Mouse (Mus musculus) CH12.LX (cell line): ENCODE data around the gene Usp36. TPM values are rescaled to one million over a fixed set of nuclear protein-coding genes. Genes with fewer than 3 reads are reported as not detected.

ENCODE experiments used
- DNase-seq: peaks from one replicate; pipeline ENCODE4 v3.0.0-alpha.2; 2013; ENCODE audit errors: extremely low read depth
- H3K27ac ChIP-seq: 2 replicates; pipeline ENCODE4 v1.5.1; 2012; ENCODE audit warnings: low read depth, mild to moderate bottlenecking, control low read depth, moderate library complexity; ENCODE audit not compliant: insufficient read depth
- H3K27me3 ChIP-seq: replicated peaks from 2 replicates; pipeline ENCODE3; 2012; ENCODE audit warnings: inconsistent platforms
- H3K36me3 ChIP-seq, 2 experiments: replicated peaks in 1 of 2; 2 replicates each; pipeline versions ENCODE3 to v1.6.1; 2012; ENCODE audit warnings: inconsistent platforms in 1 of 2, low read length in 1 of 2, mild to moderate bottlenecking in 1 of 2, mixed read lengths in 1 of 2, moderate library complexity in 1 of 2; ENCODE audit not compliant: control insufficient read depth in 1 of 2, insufficient read depth in 1 of 2
- H3K4me1 ChIP-seq, 2 experiments: 2 replicates each; pipeline ENCODE4 v1.6.1; 2012; ENCODE audit warnings: inconsistent platforms in 1 of 2, moderate library complexity in 1 of 2; ENCODE audit not compliant: insufficient read depth in 2 of 2, control insufficient read depth in 1 of 2
- H3K4me2 ChIP-seq: 2 replicates; pipeline ENCODE4 v1.6.1; 2012; ENCODE audit warnings: low read depth, mild to moderate bottlenecking, control low read depth; ENCODE audit not compliant: poor library complexity, insufficient read depth, severe bottlenecking
- H3K4me3 ChIP-seq, 3 experiments: fragments of 150-350 bp in 1 of 3; sonication (generic) in 1 of 3; replicated peaks in 1 of 3; 2 replicates each; pipeline versions ENCODE3 to v1.5.1; 2011 to 2012; ENCODE audit warnings: low read depth in 2 of 3, low read length in 2 of 3, mild to moderate bottlenecking in 2 of 3, moderate library complexity in 2 of 3, control low read depth in 1 of 3, improper control_type of control experiment in 1 of 3, inconsistent platforms in 1 of 3, mixed read lengths in 1 of 3; ENCODE audit not compliant: poor library complexity in 1 of 3
- H3K79me2 ChIP-seq: replicated peaks from 2 replicates; pipeline ENCODE4 v1.6.1; 2012; ENCODE audit warnings: mild to moderate bottlenecking, moderate library complexity; ENCODE audit not compliant: control insufficient read depth, poor library complexity, insufficient read depth, severe bottlenecking; ENCODE audit errors: extremely low read depth
- H3K9ac ChIP-seq: 2 replicates; pipeline ENCODE4 v1.6.1; 2012; ENCODE audit warnings: low read depth, mild to moderate bottlenecking, control low read depth, moderate library complexity; ENCODE audit not compliant: insufficient read depth
- H3K9me3 ChIP-seq: replicated peaks from 2 replicates; pipeline ENCODE3; 2012; ENCODE audit warnings: low read length, inconsistent platforms, mixed read lengths
- BHLHE40 ChIP-seq: IDR thresholded peaks from 2 replicates; pipeline ENCODE4 v1.6.1; 2011; ENCODE audit warnings: mild to moderate bottlenecking, low read depth, low read length, improper control_type of control experiment
- CHD1 ChIP-seq: IDR thresholded peaks from 2 replicates; pipeline ENCODE4 v1.6.1; 2012; ENCODE audit warnings: low read depth, low read length, improper control_type of control experiment, inconsistent platforms
- CTCF ChIP-seq, 2 experiments: IDR thresholded peaks in 1 of 2; conservative IDR thresholded peaks in 1 of 2; 2 replicates each; pipeline ENCODE4 v1.5.1; 2011 to 2012; ENCODE audit warnings: low read depth in 2 of 2, low read length in 2 of 2, improper control_type of control experiment in 1 of 2, inconsistent platforms in 1 of 2, mild to moderate bottlenecking in 1 of 2, moderate library complexity in 1 of 2
- E2F4 ChIP-seq: IDR thresholded peaks from 2 replicates; pipeline ENCODE4 v1.6.1; 2011; ENCODE audit warnings: low read depth, low read length, improper control_type of control experiment; ENCODE audit not compliant: insufficient replicate concordance
- ELF1 ChIP-seq: IDR thresholded peaks from 2 replicates; pipeline ENCODE4 v1.6.1; 2014; ENCODE audit warnings: low read depth, mild to moderate bottlenecking, inconsistent platforms, low read length, improper control_type of control experiment
- ETS1 ChIP-seq: conservative IDR thresholded peaks from 2 replicates; pipeline ENCODE4 v1.6.1; 2012; ENCODE audit warnings: low read depth, mild to moderate bottlenecking, inconsistent platforms, low read length, improper control_type of control experiment, moderate library complexity
- GABPA ChIP-seq: IDR thresholded peaks from 2 replicates; pipeline ENCODE4 v1.6.1; 2012; ENCODE audit warnings: low read depth, low read length, improper control_type of control experiment, inconsistent platforms; ENCODE audit not compliant: insufficient replicate concordance
- HCFC1 ChIP-seq: IDR thresholded peaks from 2 replicates; pipeline ENCODE4 v1.6.1; 2012; ENCODE audit warnings: low read depth, mild to moderate bottlenecking, inconsistent platforms, low read length, improper control_type of control experiment
- IRF4 ChIP-seq: IDR thresholded peaks from 2 replicates; pipeline ENCODE4 v1.6.1; 2014; ENCODE audit warnings: low read depth, mild to moderate bottlenecking, inconsistent platforms, low read length, improper control_type of control experiment
- KAT2A ChIP-seq: IDR thresholded peaks from 2 replicates; pipeline ENCODE4 v1.6.1; 2012; ENCODE audit warnings: low read length, improper control_type of control experiment, inconsistent platforms; ENCODE audit not compliant: insufficient replicate concordance
- MAFK ChIP-seq: IDR thresholded peaks from 2 replicates; pipeline ENCODE4 v1.6.1; 2011; ENCODE audit warnings: low read length, improper control_type of control experiment; ENCODE audit not compliant: insufficient replicate concordance
- MAX ChIP-seq: IDR thresholded peaks from 2 replicates; pipeline ENCODE4 v1.6.1; 2011; ENCODE audit warnings: low read length, improper control_type of control experiment
- MAZ ChIP-seq: IDR thresholded peaks from 2 replicates; pipeline ENCODE4 v1.6.1; 2012; ENCODE audit warnings: low read depth, mild to moderate bottlenecking, inconsistent platforms, low read length, improper control_type of control experiment, moderate library complexity
- MEF2A ChIP-seq: IDR thresholded peaks from 2 replicates; pipeline ENCODE4 v1.6.1; 2014; ENCODE audit warnings: low read depth, mild to moderate bottlenecking, inconsistent platforms, low read length, improper control_type of control experiment, borderline replicate concordance
- MXI1 ChIP-seq: IDR thresholded peaks from 2 replicates; pipeline ENCODE4 v1.6.1; 2011; ENCODE audit warnings: mild to moderate bottlenecking, low read depth, low read length, improper control_type of control experiment
- MYC ChIP-seq: IDR thresholded peaks from 2 replicates; pipeline ENCODE4 v1.6.1; 2011; ENCODE audit warnings: low read depth, mild to moderate bottlenecking, improper control_type of control experiment, low read length
- NRF1 ChIP-seq: IDR thresholded peaks from 2 replicates; pipeline ENCODE4 v1.6.1; 2014; ENCODE audit warnings: low read depth, mild to moderate bottlenecking, inconsistent platforms, low read length, improper control_type of control experiment, moderate library complexity
- POLR2A ChIP-seq: IDR thresholded peaks from 2 replicates; pipeline ENCODE4 v1.6.1; 2011; ENCODE audit warnings: low read depth, mild to moderate bottlenecking, improper control_type of control experiment, low read length
- POLR2AphosphoS2 ChIP-seq: IDR thresholded peaks from 2 replicates; pipeline ENCODE4 v1.6.1; 2011; ENCODE audit warnings: low read depth, low read length, improper control_type of control experiment
- RAD21 ChIP-seq: IDR thresholded peaks from 2 replicates; pipeline ENCODE4 v1.6.1; 2011; ENCODE audit warnings: low read depth, mild to moderate bottlenecking, low read length, improper control_type of control experiment, moderate library complexity
- RCOR1 ChIP-seq: conservative IDR thresholded peaks from 2 replicates; pipeline ENCODE4 v1.6.1; 2012; ENCODE audit warnings: low read depth, mild to moderate bottlenecking, inconsistent platforms, low read length, improper control_type of control experiment
- SMC3 ChIP-seq: IDR thresholded peaks from 2 replicates; pipeline ENCODE4 v1.6.1; 2011; ENCODE audit warnings: low read depth, low read length, improper control_type of control experiment
- USF2 ChIP-seq: conservative IDR thresholded peaks from 2 replicates; pipeline ENCODE4 v1.6.1; 2011; ENCODE audit warnings: low read depth, low read length, improper control_type of control experiment
- ZMIZ1 ChIP-seq: IDR thresholded peaks from 2 replicates; pipeline ENCODE4 v1.6.1; 2012; ENCODE audit warnings: low read depth, mild to moderate bottlenecking, inconsistent platforms, low read length, improper control_type of control experiment
- ZNF384 ChIP-seq: IDR thresholded peaks from 2 replicates; pipeline ENCODE4 v1.6.1; 2012; ENCODE audit warnings: low read depth, low read length, improper control_type of control experiment, inconsistent platforms
- dilution Hi-C: fragments of 300-500 bp; cut with MboI; formaldehyde crosslinking; loops from 2 replicates; pipeline ENCODE4 v1.14.3; 2020; ENCODE audit warnings: low sequenced_read_pairs; ENCODE audit not compliant: extremely low pct_unique_long_range_greater_than_20kb, extremely low pct_ligation_motif_present
- in situ Hi-C: fragments of 300-500 bp; cut with MboI; formaldehyde crosslinking; loops from 3 replicates; pipeline ENCODE4 v1.14.3; 2019; ENCODE audit warnings: low sequenced_read_pairs, low pct_ligation_motif_present, low pct_unique_long_range_greater_than_20kb, mixed read lengths
- polyA plus RNA-seq: library from polyadenylated mRNA; unstranded; fragments of >175 nt; gene quantifications from 2 replicates; pipeline ENCODE4 v1.2.1, GENCODE M21; 2012; ENCODE audit warnings: low read depth; ENCODE audit not compliant: insufficient read length
- total RNA-seq, 2 experiments: library from RNA; depleted of rRNA; stranded (reverse); fragments of 300-350 nt in 1 of 2; fragments of >200 nt in 1 of 2; gene quantifications; 2 replicates each; pipeline ENCODE4 v1.2.3; 2012 to 2014

Usp36 gene
- total and polyA plus RNA-seq, 3 experiments, result 10.7 to 42.6 (median 19.5) TPM

- Histone ChIP-seq H3K4me3 (no peak overlapping the region), H3K36me3 (no peaks in the 10 kb centered on the region), H3K9ac (no peak overlapping the region), H3K9me3 (peaks cover 12% of the 10 kb centered on the region), H3K79me2 (no peaks in the 10 kb centered on the region), H3K4me2 (no peak overlapping the region), H3K27me3 (peaks cover 86% of the 10 kb centered on the region), H3K27ac (no peak overlapping the region), H3K4me1 (no peaks in the 10 kb centered on the region)
- in situ Hi-C loops, result no loop called here
- dilution Hi-C loops, result no loop called here
- TF ChIP-seq RCOR1 (no peak), ZMIZ1 (no peak), POLR2A (no peak), MXI1 (no peak), POLR2AphosphoS2 (no peak), NRF1 (no peak), IRF4 (no peak), KAT2A (no peak), ZNF384 (no peak), MYC (no peak), E2F4 (no peak)
- DNase-seq, result no peak
These were observed 8.8 kb upstream of the Usp36 start for GRCm38 (mm10) chr11:118298810-118299209.

- H3K9ac ChIP-seq, result no peak overlapping the region
- no peak overlapping the region for H3K4me2 ChIP-seq
- no peaks in the 10 kb centered on the region for H3K4me1 ChIP-seq
- TF ChIP-seq BHLHE40 (no peak), RAD21 (peak; percentile 33), CTCF (conservative IDR thresholded peaks at IDR 0.05 in 1 of 2, IDR thresholded peaks at IDR 0.05 in 1 of 2; ENCODE audit: low read depth in 2 of 2, low read length in 2 of 2) (peak in 1 of 2 experiments; percentile 50; a peak in 2 of 4 replicates), MXI1 (no peak), KAT2A (no peak), CHD1 (no peak)
- peaks cover 12% of the 10 kb centered on the region for H3K9me3 ChIP-seq
- in situ Hi-C loops, result no loop called here
- H3K27me3 ChIP-seq, result peaks cover 86% of the 10 kb centered on the region
- no peak overlapping the region for H3K4me3 ChIP-seq
- no peak for DNase-seq
- H3K36me3 ChIP-seq, result no peaks in the 10 kb centered on the region
- dilution Hi-C loops, result no loop called here
- no peak overlapping the region for H3K27ac ChIP-seq
- H3K79me2 ChIP-seq, result no peaks in the 10 kb centered on the region
These were observed 7.9 kb upstream of the Usp36 start for GRCm38 (mm10) chr11:118297967-118298366.

- H3K27ac ChIP-seq, result no peak overlapping the region
- no peak for TF ChIP-seq ETS1
- TF ChIP-seq SMC3, result no peak
- no peak for TF ChIP-seq MXI1
- TF ChIP-seq HCFC1, result no peak
- no peak for TF ChIP-seq POLR2AphosphoS2
- no peak for TF ChIP-seq GABPA
- TF ChIP-seq BHLHE40, result no peak
- TF ChIP-seq NRF1, result no peak
- TF ChIP-seq CHD1, result no peak
- no peak for TF ChIP-seq MAZ
- no peak for TF ChIP-seq MYC
- TF ChIP-seq MEF2A, result no peak
- no peak for TF ChIP-seq MAFK
- TF ChIP-seq ZNF384, result no peak
- no peak for TF ChIP-seq E2F4
- TF ChIP-seq ELF1, result no peak
- no peak for TF ChIP-seq KAT2A
- TF ChIP-seq USF2, result no peak
- TF ChIP-seq MAX, result no peak
- H3K79me2 ChIP-seq, result no peaks in the 10 kb centered on the region
- dilution Hi-C loops (no loop called here), in situ Hi-C loops (no loop called here)
- H3K4me1 ChIP-seq, result peaks cover 0 to 8% of the 10 kb centered on the region in 2 experiments; a peak in 2 of 4 replicates
- no peak overlapping the region for H3K4me2 ChIP-seq
- H3K4me3 ChIP-seq, result no peak overlapping the region
- H3K9me3 ChIP-seq, result peaks cover 12% of the 10 kb centered on the region
- no peak overlapping the region for H3K9ac ChIP-seq
- H3K36me3 ChIP-seq, result no peaks in the 10 kb centered on the region
- peaks cover 67% of the 10 kb centered on the region for H3K27me3 ChIP-seq
- no peak for DNase-seq
These were observed 5.0 kb upstream of the Usp36 start for GRCm38 (mm10) chr11:118295026-118295425.
